Mouse (Mus musculus): ENCODE data around the gene Metrnl. TPM values are rescaled to one million over a fixed set of nuclear protein-coding genes. Genes with fewer than 3 reads are reported as not detected.

The Metrnl gene
- polyA plus RNA-seq (2012; rRNA removed; ENCODE audit: low replicate concordance), result 35.9 and 38.5 TPM in 2 replicates

DNA sequence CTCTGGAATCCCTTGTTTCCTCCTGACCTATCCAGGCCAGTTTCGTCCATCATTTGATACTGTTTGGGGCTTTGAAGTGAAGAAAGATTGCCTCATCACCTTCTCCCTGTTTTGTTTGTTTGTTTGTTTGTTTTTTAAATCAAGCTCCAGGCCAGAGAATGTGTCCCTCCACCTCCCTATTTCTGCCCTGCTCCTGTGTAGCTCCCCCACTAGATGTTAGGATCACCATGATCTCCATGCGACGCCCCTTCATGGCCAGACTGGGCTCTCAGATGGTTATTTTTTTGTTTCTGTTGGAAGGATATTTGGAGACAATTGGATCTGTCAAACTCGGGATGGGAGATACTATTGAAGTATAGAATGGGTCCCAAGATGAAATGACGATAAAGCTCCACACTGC is at the start of gene Metrnl:
Gene Metrnl (plus strand): TSS at position 301 of the 400 bp plus-strand sequence.

DNA sequence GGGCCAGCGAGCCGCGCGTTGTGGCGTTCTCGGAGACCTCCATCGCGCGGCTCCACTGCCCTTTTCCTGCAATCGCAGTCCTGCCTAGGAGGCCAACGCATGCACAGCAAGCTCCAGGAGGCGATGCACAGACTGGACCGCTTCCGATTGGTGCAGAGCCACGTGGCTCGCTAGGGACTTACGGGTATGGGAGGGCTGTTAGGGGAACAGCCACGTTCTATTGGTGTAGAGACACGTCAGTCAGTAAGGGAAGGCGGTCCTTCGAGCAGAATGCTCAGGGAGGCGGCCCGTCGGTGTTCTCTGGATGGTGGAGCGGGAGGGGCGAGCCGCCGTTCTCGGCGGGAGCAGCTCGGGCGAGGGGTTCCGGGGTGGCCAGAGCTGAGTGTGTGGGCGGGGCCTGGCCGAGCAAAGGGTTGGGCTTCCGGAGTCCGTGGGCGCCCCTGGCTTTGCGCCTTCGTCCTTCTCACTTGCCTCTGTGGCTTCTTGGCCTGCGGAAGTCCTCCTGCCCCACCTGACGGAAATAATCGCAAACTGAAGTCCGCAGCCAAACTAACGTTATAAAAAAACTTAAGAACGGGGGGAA is 28.3 kb upstream of the Metrnl start, which contains the start of gene B3gntl1:
Gene B3gntl1 (minus strand): TSS at position 164 of the 583 bp plus-strand sequence.

Other genes with a start within 250 kb of the Metrnl start
- gene Tbcd, start 249.6 kb upstream of the Metrnl start, polyA plus RNA-seq (2012; rRNA removed; ENCODE audit: low replicate concordance), result 71.3 and 86.8 TPM in 2 replicates
- gene Zfp750, start 182.2 kb upstream of the Metrnl start, polyA plus RNA-seq (2012; rRNA removed; ENCODE audit: low replicate concordance), result 0.46 TPM in 1 of 2 replicates, not detected in the other
- 10.7 and 11.5 TPM in 2 replicates for gene B3gntl1, start 28.4 kb upstream of the Metrnl start, polyA plus RNA-seq (2012; rRNA removed; ENCODE audit: low replicate concordance)
- not detected in 2 replicates for gene Ptchd3, start 128.7 kb downstream of the Metrnl start, polyA plus RNA-seq (2012; rRNA removed; ENCODE audit: low replicate concordance)